Mouse (Mus musculus): ENCODE results near the gene Des.

GRCm38 (mm10) chr1:75380951-75381350 lies 20.8 kb downstream of the Des start:
- TF ChIP-seq POLR2A (IDR thresholded peaks at IDR 0.05; ENCODE audit: control insufficient read depth in 1 of 2, insufficient read depth in 1 of 2, low read depth in 1 of 2, low read length in 2 of 2, poor library complexity in 1 of 2) (no peak), MXI1 (IDR thresholded peaks at IDR 0.05; ENCODE audit: low read depth, low read length) (no peak), GATA1 (IDR thresholded peaks at IDR 0.05; ENCODE audit: low read depth, low read length) (no peak; the same call in 1 of the 2 replicates), TAL1 (IDR thresholded peaks at IDR 0.05; ENCODE audit: low read length) (no peak), GABPA (IDR thresholded peaks at IDR 0.05; ENCODE audit: low read depth, low read length) (no peak), POLR2AphosphoS2 (IDR thresholded peaks at IDR 0.05; ENCODE audit: low read length) (no peak), USF1 (IDR thresholded peaks at IDR 0.05; ENCODE audit: low read depth, low read length) (no peak), MAFK (IDR thresholded peaks at IDR 0.05; ENCODE audit: borderline replicate concordance, low read depth, low read length) (no peak), CTCF (IDR thresholded peaks at IDR 0.05 in 2 of 3, conservative IDR thresholded peaks at IDR 0.05 in 1 of 3; ENCODE audit: control insufficient read depth in 1 of 3, insufficient read depth in 1 of 3, low read depth in 2 of 3, low read length in 3 of 3, poor library complexity in 1 of 3, severe bottlenecking in 1 of 3) (no peak)
